Mouse (Mus musculus) brain, adult 2 months (tissue): ENCODE results near the gene Celf2.

Experiments used
- DNase-seq: peaks from one replicate; pipeline ENCODE4 v3.0.0; 2011; ENCODE audit warnings: low read depth, low spot score

The Celf2 gene

GRCm38 (mm10) chr2:6507071-6507470, 1002.3 kb downstream of the Celf2 start:
- DNase-seq: peak; percentile 56

- DNase-seq: peak; percentile 57
Measured at GRCm38 (mm10) chr2:6505979-6506811, 1003.2 kb downstream of the Celf2 start.

GRCm38 (mm10) chr2:6505531-6505930, 1003.8 kb downstream of the Celf2 start:
- no peak for DNase-seq

GRCm38 (mm10) chr2:6498101-6498500, 1011.3 kb downstream of the Celf2 start:
- no peak for DNase-seq

GRCm38 (mm10) chr2:6497636-6498035, 1011.7 kb downstream of the Celf2 start:
- DNase-seq: no peak

- no peak for DNase-seq
Measured at GRCm38 (mm10) chr2:6493886-6494285, 1015.5 kb downstream of the Celf2 start.

GRCm38 (mm10) chr2:6490870-6491269, 1018.5 kb downstream of the Celf2 start:
- DNase-seq: no peak

GRCm38 (mm10) chr2:6490076-6490475, 1019.3 kb downstream of the Celf2 start:
- DNase-seq: peak; percentile 13
